Comparison of ENCODE assay signal across 14 mouse cellular contexts in the genomic region with DNA sequence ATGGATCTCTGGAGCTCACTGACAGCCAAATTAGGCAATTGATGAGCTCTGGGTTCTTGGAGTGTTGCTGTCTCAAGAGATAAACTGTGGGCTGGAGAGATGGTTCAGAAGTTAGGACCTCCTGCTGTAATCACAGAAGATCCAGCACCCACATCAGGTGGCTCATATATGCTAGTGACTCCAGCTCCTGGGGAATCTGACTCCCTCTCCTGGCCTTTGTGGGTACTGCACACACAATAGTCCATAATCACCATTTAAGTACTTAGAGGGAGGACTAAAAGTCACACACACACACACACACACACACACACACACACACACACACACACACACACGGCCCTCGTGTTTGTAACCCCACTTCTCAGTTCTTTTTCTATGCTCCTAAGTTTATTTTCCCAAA. TPM values are rescaled to one million over a fixed set of nuclear protein-coding genes. Genes with fewer than 3 reads are reported as not detected.
A peak's percentile ranks its signal among the peaks of the same experiment; 100 is the strongest.
DNase-seq lines count a peak whose midpoint lies in the region; ATAC-seq and TF ChIP-seq lines count a peak whose summit lies in the region.
"Had no signal": no experiment of that assay in that cellular context is flagged by ENCODE, and none has a peak within 500 bp of the region (broad histone marks: within the 10 kb centered on the region; RNA-seq: fewer than 3 reads in every experiment).

No protein-coding gene starts in this region.

- no peak overlapping the region for H3K27ac ChIP-seq in heart, adult 2 months
- H3K27ac ChIP-seq: liver, embryonic 13.5 days; midbrain, embryonic 15.5 days had no signal

- no peak overlapping the region for H3K9ac ChIP-seq in heart, adult 2 months (ENCODE audit: low read depth, low read length)
- H3K9ac ChIP-seq: liver, embryonic 13.5 days; midbrain, embryonic 15.5 days had no signal

- no peak overlapping the region for H3K4me3 ChIP-seq in heart, adult 2 months
- no peak overlapping the region for H3K4me3 ChIP-seq in G1E (ENCODE audit: low read depth, low read length)
- H3K4me3 ChIP-seq: liver, embryonic 13.5 days; midbrain, embryonic 15.5 days had no signal

- H3K36me3 ChIP-seq in heart, adult 2 months (ENCODE audit: control insufficient read depth, insufficient read depth, low read length) = no peaks in the 10 kb centered on the region
- no peaks in the 10 kb centered on the region for H3K36me3 ChIP-seq in G1E (replicated peaks)
- H3K36me3 ChIP-seq: liver, embryonic 13.5 days; midbrain, embryonic 15.5 days had no signal

- H3K9me3 ChIP-seq in G1E (replicated peaks) = no peaks in the 10 kb centered on the region
- H3K9me3 ChIP-seq: liver, embryonic 13.5 days; midbrain, embryonic 15.5 days had no signal

- peak; percentile 22; the same call in 1 of the 2 replicates for TF ChIP-seq CTCF in heart, adult 2 months (IDR thresholded peaks at IDR 0.05)
- 0 out of 2 replicates have a peak, but pooled peaks have one; percentile 10 for TF ChIP-seq CTCF in G1E (IDR thresholded peaks at IDR 0.05; ENCODE audit: low read depth, low read length)

- WGBS in heart, adult 2 months = 92% methylated on average over 2 of the region's 2 CpGs

- no peak for ATAC-seq in G1E (ENCODE audit: extremely low read depth, insufficient number of reproducible peaks, low FRiP score, poor library complexity, severe bottlenecking)
- ATAC-seq in megakaryocyte-erythroid progenitor cell, adult 5-6 weeks (replicated peaks; ENCODE audit: low FRiP score, low TSS enrichment, poor library complexity, severe bottlenecking) = 0 out of 2 replicates have a peak, but pooled peaks have one; percentile 8
- ATAC-seq: intestine, embryonic 16.5 days; midbrain, embryonic 15.5 days had no signal

- intact Hi-C loops in heart, adult 2 months (cut with DNase I) = no loop called here
- intact Hi-C loops in heart, postnatal 10 days (cut with DNase I) = no loop called here

- no peaks in the 10 kb centered on the region for H3K4me1 ChIP-seq in heart, adult 2 months (ENCODE audit: control insufficient read depth, insufficient read depth, low read length)
- peaks cover 61% of the 10 kb centered on the region for H3K4me1 ChIP-seq in G1E (ENCODE audit: insufficient read depth, low read depth, low read length)

- TF ChIP-seq POLR2A in heart, adult 2 months (IDR thresholded peaks at IDR 0.05; ENCODE audit: insufficient read depth, low read depth, low read length) = no peak

- DNase-seq in heart, adult 2 months = no peak
- DNase-seq in heart, postnatal 10 days = no peak
- peak; percentile 25 for DNase-seq in retina, postnatal 1 day
- no peak for DNase-seq in retina, embryonic 14.5 days (ENCODE audit: low spot score)
- DNase-seq in G1E (ENCODE audit: low spot score) = no peak
- no peak for DNase-seq in gastrocnemius, postnatal 25 days
- DNase-seq in frontal cortex, postnatal 14 days (ENCODE audit: low spot score in 2 of 2) = no peak
- DNase-seq: heart, adult 11 months; heart, postnatal 36 days; liver, embryonic 13.5 days; lung, postnatal 4 days had no signal

- H3K27me3 ChIP-seq in heart, adult 2 months (ENCODE audit: control insufficient read depth, insufficient read depth, low read length) = no peaks in the 10 kb centered on the region
- no peaks in the 10 kb centered on the region for H3K27me3 ChIP-seq in G1E (ENCODE audit: insufficient read depth, low read length)
- H3K27me3 ChIP-seq: liver, embryonic 13.5 days; midbrain, embryonic 15.5 days had no signal

- TF ChIP-seq EP300 in heart, adult 2 months (IDR thresholded peaks at IDR 0.05; ENCODE audit: insufficient read depth, low read depth, low read length) = no peak

- H3K79me2 ChIP-seq in heart, adult 2 months (replicated peaks; ENCODE audit: control insufficient read depth, insufficient read depth, low read length) = no peaks in the 10 kb centered on the region

RNA-seq across cellular contexts. Expression of gene Nwd1, which starts 13.5 kb away (rescaled TPM):
- under 1 TPM; 0.25 to 0.29 TPM for total RNA-seq in heart, adult 2 months (2021)
- polyA plus RNA-seq in heart, adult 2 months (2012; rRNA removed) = 0.18 and 0.27 TPM in 2 replicates
- total RNA-seq in heart, postnatal 10 days (2021) = under 1 TPM; 0.82 to 0.89 TPM
- total RNA-seq in G1E (2014; fragmentation: Nextera tagmentation) (not detected in 2 replicates), G1E (2017) (0.06 and 0.16 TPM in 2 replicates)
- 0.05 TPM in 1 of 2 replicates, not detected in the other for polyA plus RNA-seq in G1E (2012)
- 4.4 and 6.1 TPM in 2 replicates for total RNA-seq in megakaryocyte-erythroid progenitor cell, adult 5-6 weeks (2014; fragmentation: Nextera tagmentation)
- 1.9 and 5.8 TPM in 2 replicates for total RNA-seq in megakaryocyte-erythroid progenitor cell, adult 5-6 weeks (2017)
- total RNA-seq in gastrocnemius, postnatal 25 days (2021) = under 1 TPM; 0.33 to 0.96 TPM
- polyA plus RNA-seq: liver, embryonic 13.5 days had no signal
